Mouse (Mus musculus) heart, embryonic 11.5 days (tissue): ENCODE data around the gene Gm20388. TPM values are rescaled to one million over a fixed set of nuclear protein-coding genes. Genes with fewer than 3 reads are reported as not detected.

Source experiments
- ATAC-seq: fragments of 200-750 bp; cut with Nextera tagmentation; replicated peaks from 2 replicates; pipeline ENCODE4 v1.8.0; 2017; ENCODE audit warnings: moderate library complexity; ENCODE audit not compliant: insufficient number of reproducible peaks, low FRiP score, low TSS enrichment
- H3K27ac ChIP-seq: fragments of 300-500 bp; sonication (generic); 2 replicates; pipeline ENCODE4 v1.5.1; 2014; ENCODE audit warnings: mild to moderate bottlenecking, low read depth, low read length
- H3K27me3 ChIP-seq: fragments of 300-500 bp; sonication (generic); 2 replicates; pipeline ENCODE4 v1.6.1; 2014; ENCODE audit warnings: mild to moderate bottlenecking, low read length, mixed read lengths; ENCODE audit not compliant: control insufficient read depth, insufficient read depth
- H3K36me3 ChIP-seq: fragments of 300-500 bp; sonication (generic); 2 replicates; pipeline ENCODE4 v1.6.1; 2014; ENCODE audit warnings: mild to moderate bottlenecking, low read length, moderate library complexity, mixed read lengths; ENCODE audit not compliant: control insufficient read depth, insufficient read depth
- H3K4me1 ChIP-seq: fragments of 300-500 bp; sonication (generic); 2 replicates; pipeline ENCODE4 v1.6.1; 2014; ENCODE audit warnings: low read length; ENCODE audit not compliant: control insufficient read depth, insufficient read depth
- H3K4me2 ChIP-seq: fragments of 300-500 bp; sonication (generic); 2 replicates; pipeline ENCODE4 v1.6.1; 2014; ENCODE audit warnings: mild to moderate bottlenecking, moderate library complexity
- H3K4me3 ChIP-seq: fragments of 300-500 bp; sonication (generic); 2 replicates; pipeline ENCODE4 v1.5.1; 2014; ENCODE audit warnings: low read depth, low read length
- H3K9ac ChIP-seq: fragments of 300-500 bp; sonication (generic); 2 replicates; pipeline ENCODE4 v1.6.1; 2014; ENCODE audit warnings: mild to moderate bottlenecking, low read depth, low read length, moderate library complexity
- H3K9me3 ChIP-seq: fragments of 300-500 bp; sonication (generic); replicated peaks from 2 replicates; pipeline ENCODE4 v1.6.1; 2016; ENCODE audit warnings: low read length; ENCODE audit not compliant: control insufficient read depth
- WGBS: fragments of 180-500 bp; shearing (Covaris S2); extraction: QIAGEN DNeasy Blood & Tissue Kit; methylation state at CpG from one replicate; pipeline ENCODE4 v1.1.7; 2014; ENCODE audit not compliant: insufficient replicate concordance; 5-methylcytosine and 5-hydroxymethylcytosine counted together
- polyA plus RNA-seq: library from polyadenylated mRNA; unstranded; fragments of >200 nt; fragmentation: Nextera tagmentation; extraction: Ambion mirVana; gene quantifications from 2 replicates; pipeline ENCODE4 v1.2.1, GENCODE M21; 2014

The Gm20388 gene
- polyA plus RNA-seq, 1 experiment from 2014 or later = 6.4 TPM

DNA sequence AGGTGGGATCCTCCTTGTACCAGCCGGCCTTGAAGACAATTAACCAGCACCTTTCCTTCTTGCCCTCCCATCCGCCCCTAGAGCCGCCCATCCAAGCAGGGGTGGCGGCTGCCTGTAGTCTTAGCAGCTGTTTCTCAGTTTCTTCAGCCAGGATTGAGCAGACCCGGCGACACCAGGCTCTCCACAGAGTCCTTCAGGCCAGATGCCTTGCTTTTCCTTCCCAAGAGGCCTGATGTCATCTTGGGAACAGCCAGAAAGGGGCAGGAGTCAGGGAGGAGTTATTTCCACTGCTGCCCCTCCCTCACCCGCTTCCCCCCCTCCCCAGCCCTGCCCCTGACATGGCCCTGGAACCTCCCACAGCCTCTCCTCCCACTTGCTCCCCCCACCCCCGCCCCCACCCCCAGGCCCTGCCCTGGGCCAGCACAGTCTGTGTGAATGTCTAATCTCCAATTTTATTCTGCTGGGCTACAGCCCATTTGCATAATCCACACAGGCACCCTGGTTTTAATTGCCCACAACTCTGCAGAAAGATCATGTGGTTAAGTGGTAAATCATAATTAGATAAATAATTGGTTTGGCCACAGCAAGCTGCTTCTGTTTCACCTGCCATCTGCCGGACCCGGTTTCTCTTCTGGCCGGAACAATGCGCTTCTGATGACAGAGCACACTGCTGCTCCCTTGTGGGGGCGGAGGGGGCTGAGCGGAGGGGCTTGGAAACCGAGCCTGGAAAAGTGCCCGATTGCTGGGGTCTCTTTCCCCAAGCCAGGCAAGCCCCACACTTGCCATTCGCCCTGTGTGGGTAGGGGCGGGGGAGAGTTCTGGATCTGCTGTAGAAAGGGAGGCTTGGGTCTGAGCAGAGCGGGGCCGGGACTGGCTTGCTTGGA is 610.3 kb downstream of the Gm20388 start:
- Histone ChIP-seq H3K9ac (peak overlapping the region; percentile 49; the same call in 1 of the 2 replicates), H3K4me2 (peak overlapping the region; percentile 14; the same call in 1 of the 2 replicates), H3K4me1 (peaks cover 79% of the 10 kb centered on the region), H3K9me3 (no peaks in the 10 kb centered on the region), H3K27ac (0 out of 2 replicates have a peak overlapping the region, but pooled peaks have one; percentile 29), H3K36me3 (no peaks in the 10 kb centered on the region), H3K27me3 (no peaks in the 10 kb centered on the region), H3K4me3 (no peak overlapping the region)
- ATAC-seq = 0 out of 2 replicates have a peak, but pooled peaks have one; percentile 3
- 22% methylated on average over 20 of the region's 20 CpGs for WGBS

DNA sequence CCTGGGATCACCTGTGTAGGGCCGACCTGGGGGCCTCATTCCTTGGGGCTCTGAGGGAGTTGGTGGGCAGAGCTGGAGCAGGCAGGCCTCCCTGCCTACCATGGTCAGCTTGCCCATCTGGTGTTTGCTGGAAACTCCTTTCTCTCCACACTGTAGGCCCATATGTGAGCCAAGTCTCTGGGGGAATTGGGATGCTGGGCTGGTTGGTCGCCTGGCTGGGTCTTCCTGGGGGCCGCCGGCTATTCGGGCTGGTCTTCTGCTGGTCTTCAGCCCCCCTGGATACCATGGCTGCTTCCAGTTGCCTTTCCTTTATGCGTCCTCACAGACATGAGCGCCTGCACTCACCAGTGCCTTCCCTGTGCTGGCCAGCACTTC is 610.9 kb downstream of the Gm20388 start:
- Histone ChIP-seq H3K4me3 (no peak overlapping the region), H3K9me3 (no peaks in the 10 kb centered on the region), H3K9ac (no peak overlapping the region), H3K4me2 (no peak overlapping the region), H3K4me1 (peaks cover 79% of the 10 kb centered on the region), H3K36me3 (no peaks in the 10 kb centered on the region), H3K27ac (no peak overlapping the region), H3K27me3 (no peaks in the 10 kb centered on the region)
- WGBS = 65% methylated on average over 7 of the region's 7 CpGs
- ATAC-seq = no peak

DNA sequence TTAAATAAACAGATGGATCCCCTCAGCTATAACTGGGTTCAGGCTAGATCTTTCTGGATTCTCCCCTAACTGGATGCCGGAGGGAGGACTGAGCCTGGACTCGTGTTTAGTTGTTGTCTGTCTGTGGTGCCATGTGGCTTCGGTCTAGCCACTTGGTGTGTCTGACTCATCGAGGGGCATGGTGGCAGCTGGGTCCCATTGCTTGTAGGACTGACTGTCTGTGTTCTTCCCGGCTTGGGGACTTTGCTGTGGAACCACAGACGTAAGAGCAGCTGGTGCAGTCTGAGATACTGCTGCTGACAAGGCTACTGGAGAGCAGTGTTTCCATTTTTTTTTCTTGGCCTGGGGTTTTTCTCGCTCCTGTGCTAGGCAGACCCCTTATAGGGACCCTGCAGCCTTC is 613.0 kb downstream of the Gm20388 start:
- no peaks in the 10 kb centered on the region for H3K9me3 ChIP-seq
- no peak for ATAC-seq
- WGBS = 55% methylated on average over 7 of the region's 7 CpGs
- H3K27ac ChIP-seq = peak overlapping the region; percentile 90
- no peaks in the 10 kb centered on the region for H3K36me3 ChIP-seq
- no peak overlapping the region for H3K9ac ChIP-seq
- no peak overlapping the region for H3K4me3 ChIP-seq
- H3K4me1 ChIP-seq = peaks cover 78% of the 10 kb centered on the region
- H3K4me2 ChIP-seq = 0 out of 2 replicates have a peak overlapping the region, but pooled peaks have one; percentile 7
- no peaks in the 10 kb centered on the region for H3K27me3 ChIP-seq

DNA sequence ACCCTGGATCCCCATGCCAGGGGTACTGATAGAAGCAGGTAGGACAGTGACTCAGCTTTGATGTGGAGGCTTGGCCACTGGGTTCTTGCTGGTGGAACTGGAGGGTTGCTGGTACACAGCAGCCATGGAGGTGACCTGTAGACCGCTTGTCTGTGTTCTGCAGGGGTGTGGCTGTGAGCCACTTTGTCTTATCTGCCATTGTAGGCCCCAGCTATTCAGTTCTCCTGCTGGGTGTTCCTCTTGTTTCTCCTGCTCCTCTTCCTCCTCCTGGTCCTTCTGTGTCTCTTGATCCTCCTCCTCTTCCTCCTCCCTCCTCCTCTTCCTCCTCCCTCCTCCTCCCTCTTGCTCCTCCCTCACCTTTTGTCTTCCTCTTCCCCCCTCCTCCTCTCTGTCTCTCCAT is 614.5 kb downstream of the Gm20388 start:
- WGBS = 65% methylated on average over 1 of the region's 1 CpGs
- H3K4me2 ChIP-seq = peak overlapping the region; percentile 40; the same call in 1 of the 2 replicates
- no peak for ATAC-seq

DNA sequence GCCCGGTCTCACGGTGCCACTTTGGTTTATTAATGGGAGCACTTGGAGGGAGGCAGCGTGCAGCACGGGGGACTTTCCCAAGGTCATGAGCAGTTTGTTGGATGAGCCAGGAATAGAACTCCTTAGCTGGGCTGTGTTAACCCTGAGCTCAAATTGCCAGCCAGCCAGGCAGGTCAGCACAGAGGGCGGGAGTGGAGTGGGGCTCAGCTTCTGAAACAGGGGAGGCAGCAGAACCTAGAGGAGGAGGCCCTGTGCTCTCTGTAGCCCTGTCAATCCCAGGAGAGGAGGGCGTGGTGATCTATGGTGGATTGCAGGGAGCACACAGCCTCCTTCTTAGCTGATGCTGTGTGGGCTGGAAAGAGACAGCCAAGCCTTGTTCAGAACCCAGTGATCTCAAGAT is 615.2 kb downstream of the Gm20388 start:
- Histone ChIP-seq H3K4me3 (no peak overlapping the region), H3K9me3 (no peaks in the 10 kb centered on the region), H3K4me1 (peaks cover 69% of the 10 kb centered on the region), H3K27ac (peak overlapping the region; percentile 90), H3K36me3 (no peaks in the 10 kb centered on the region), H3K4me2 (peak overlapping the region; percentile 40), H3K9ac (peak overlapping the region; percentile 43; the same call in 1 of the 2 replicates), H3K27me3 (no peaks in the 10 kb centered on the region)
- peak; percentile 33; the same call in 1 of the 2 replicates for ATAC-seq
- 44% methylated on average over 6 of the region's 6 CpGs for WGBS

More for the DNA sequence above, 614.5 kb downstream of the Gm20388 start:
- Histone ChIP-seq H3K36me3 (no peaks in the 10 kb centered on the region), H3K4me3 (no peak overlapping the region), H3K27me3 (no peaks in the 10 kb centered on the region), H3K9ac (peak overlapping the region; percentile 43), H3K27ac (peak overlapping the region; percentile 90), H3K9me3 (no peaks in the 10 kb centered on the region), H3K4me1 (peaks cover 76% of the 10 kb centered on the region)

DNA sequence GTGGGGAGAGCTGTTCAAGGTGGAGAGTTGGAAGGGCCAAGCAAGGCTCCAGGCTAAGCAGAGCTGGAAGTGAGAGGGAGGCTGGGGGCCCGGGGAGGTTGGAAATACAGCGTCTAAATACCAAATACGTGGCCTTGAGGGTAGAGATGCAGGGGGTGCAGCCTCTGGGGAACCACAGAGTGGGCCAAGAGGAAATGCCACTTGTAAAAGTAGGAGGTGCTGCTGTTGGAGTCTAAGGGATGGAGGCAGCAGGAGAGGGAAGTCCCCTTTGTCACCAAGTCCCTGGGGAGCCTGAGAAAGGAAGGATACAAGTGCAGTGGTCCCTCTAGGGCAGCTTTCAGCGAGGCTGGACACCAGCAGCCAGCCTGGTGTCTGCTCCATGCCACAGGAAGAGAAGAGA is 615.9 kb downstream of the Gm20388 start:
- no peak for ATAC-seq
- H3K4me2 ChIP-seq = no peak overlapping the region
- H3K27ac ChIP-seq = peak overlapping the region; percentile 90
- H3K27me3 ChIP-seq = no peaks in the 10 kb centered on the region
- peak overlapping the region; percentile 43; the same call in 1 of the 2 replicates for H3K9ac ChIP-seq
- no peaks in the 10 kb centered on the region for H3K9me3 ChIP-seq
- 29% methylated on average over 4 of the region's 4 CpGs for WGBS
- no peaks in the 10 kb centered on the region for H3K36me3 ChIP-seq
- peaks cover 68% of the 10 kb centered on the region for H3K4me1 ChIP-seq
- H3K4me3 ChIP-seq = no peak overlapping the region

DNA sequence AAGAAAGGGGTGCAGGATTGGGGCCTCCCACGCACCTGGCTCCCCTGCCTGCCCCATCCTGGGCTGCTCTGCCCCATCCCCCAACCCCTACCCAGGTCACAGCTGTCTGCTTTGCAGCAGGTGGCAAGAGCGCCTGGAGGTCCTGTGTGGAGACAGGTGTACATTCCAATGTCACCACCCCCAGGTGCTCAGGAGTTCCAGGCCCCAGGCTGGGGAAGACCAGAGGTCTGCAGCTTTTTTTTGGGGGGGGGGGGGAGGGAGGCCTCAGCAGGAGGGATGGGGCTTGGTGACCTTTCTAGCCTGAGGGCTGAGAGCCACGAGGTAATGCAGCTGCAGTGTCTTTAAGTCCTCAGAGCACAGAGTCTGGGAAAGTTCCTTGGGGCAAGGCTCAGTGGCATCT is 617.7 kb downstream of the Gm20388 start:
- no peak overlapping the region for H3K4me2 ChIP-seq
- H3K4me3 ChIP-seq = no peak overlapping the region
- ATAC-seq = no peak

DNA sequence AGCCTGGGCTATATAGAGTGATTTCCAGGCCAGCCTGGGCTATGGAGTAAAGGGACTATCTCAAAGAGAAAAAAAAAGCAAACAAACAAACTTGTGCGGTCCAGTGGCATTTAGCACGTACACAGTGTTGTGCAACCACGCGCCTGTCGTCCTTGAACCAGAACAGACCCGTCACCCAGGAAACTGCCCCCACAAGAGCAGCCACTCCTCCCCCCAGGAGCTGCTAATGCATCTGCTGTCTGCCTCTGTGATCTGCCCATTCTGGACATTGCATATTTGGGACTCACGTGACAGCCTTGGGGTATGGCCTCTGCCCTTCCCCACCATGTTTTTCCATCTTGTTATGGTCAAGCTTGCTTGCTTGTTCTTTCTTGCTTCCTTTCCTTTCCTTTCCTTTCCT is 618.6 kb downstream of the Gm20388 start:
- Histone ChIP-seq H3K27me3 (no peaks in the 10 kb centered on the region), H3K27ac (no peak overlapping the region), H3K4me3 (no peak overlapping the region), H3K9ac (no peak overlapping the region), H3K9me3 (no peaks in the 10 kb centered on the region), H3K4me2 (no peak overlapping the region), H3K36me3 (no peaks in the 10 kb centered on the region), H3K4me1 (peaks cover 80% of the 10 kb centered on the region)
- 52% methylated on average over 7 of the region's 7 CpGs for WGBS
- no peak for ATAC-seq

More for the DNA sequence above, 617.7 kb downstream of the Gm20388 start:
- 26% methylated on average over 3 of the region's 3 CpGs for WGBS
- Histone ChIP-seq H3K27ac (0 out of 2 replicates have a peak overlapping the region, but pooled peaks have one; percentile 10), H3K27me3 (no peaks in the 10 kb centered on the region), H3K9me3 (no peaks in the 10 kb centered on the region), H3K36me3 (no peaks in the 10 kb centered on the region), H3K4me1 (peaks cover 80% of the 10 kb centered on the region), H3K9ac (0 out of 2 replicates have a peak overlapping the region, but pooled peaks have one; percentile 43)
